Mouse (Mus musculus): Measurements from ENCODE around the gene Ms4a1. TPM values are rescaled to one million over a fixed set of nuclear protein-coding genes. Genes with fewer than 3 reads are reported as not detected.

Gene Ms4a1
- polyA plus RNA-seq, 1 experiment from 2014 or later = not detected

GRCm38 (mm10) chr19:11234921-11235735, 30.9 kb downstream of the Ms4a1 start:
- ATAC-seq = no peak
- no peaks in the 10 kb centered on the region for H3K27me3 ChIP-seq (ENCODE audit: control insufficient read depth, insufficient read depth, low read depth, low read length)
- H3K9ac ChIP-seq (ENCODE audit: low read depth, low read length) = no peak overlapping the region
- H3K4me3 ChIP-seq (ENCODE audit: low read depth, low read length) = no peak overlapping the region
- H3K4me2 ChIP-seq (ENCODE audit: low read length) = no peak overlapping the region
- WGBS = 79% methylated on average over 5 of the region's 5 CpGs
- H3K27ac ChIP-seq (ENCODE audit: low read length) = no peak overlapping the region
- H3K9me3 ChIP-seq (replicated peaks; ENCODE audit: control insufficient read depth, low read length, poor library complexity, severe bottlenecking) = no peaks in the 10 kb centered on the region
- no peaks in the 10 kb centered on the region for H3K36me3 ChIP-seq (ENCODE audit: control insufficient read depth, insufficient read depth, low read length)
- H3K4me1 ChIP-seq (ENCODE audit: control insufficient read depth, insufficient read depth, low read length) = no peaks in the 10 kb centered on the region

GRCm38 (mm10) chr19:11234244-11234643, 31.8 kb downstream of the Ms4a1 start:
- Histone ChIP-seq H3K36me3 (ENCODE audit: control insufficient read depth, insufficient read depth, low read length) (no peaks in the 10 kb centered on the region), H3K27me3 (ENCODE audit: control insufficient read depth, insufficient read depth, low read depth, low read length) (no peaks in the 10 kb centered on the region)
- ATAC-seq = no peak

GRCm38 (mm10) chr19:11232348-11232747, 33.7 kb downstream of the Ms4a1 start, which contains the start of gene Ms4a12:
Ms4a12 (minus strand) TSS chr19:11232448.
- no peak for ATAC-seq
- Histone ChIP-seq H3K9ac (ENCODE audit: low read depth, low read length) (no peak within 1 kb of the TSS), H3K4me1 (ENCODE audit: control insufficient read depth, insufficient read depth, low read length) (no peaks in the 10 kb centered on the region), H3K4me3 (ENCODE audit: low read depth, low read length) (no peak within 1 kb of the TSS), H3K27me3 (ENCODE audit: control insufficient read depth, insufficient read depth, low read depth, low read length) (no peaks in the 10 kb centered on the region), H3K36me3 (ENCODE audit: control insufficient read depth, insufficient read depth, low read length) (no peaks in the 10 kb centered on the region), H3K4me2 (ENCODE audit: low read length) (no peak within 1 kb of the TSS), H3K27ac (ENCODE audit: low read length) (no peak within 1 kb of the TSS), H3K9me3 (replicated peaks; ENCODE audit: control insufficient read depth, low read length, poor library complexity, severe bottlenecking) (no peaks in the 10 kb centered on the region)
- 77% methylated on average over 5 of the region's 5 CpGs for whole genome bisulfite sequencing

More at GRCm38 (mm10) chr19:11234244-11234643, 31.8 kb downstream of the Ms4a1 start:
- no peak overlapping the region for H3K4me2 ChIP-seq (ENCODE audit: low read length)
- no peaks in the 10 kb centered on the region for H3K9me3 ChIP-seq (replicated peaks; ENCODE audit: control insufficient read depth, low read length, poor library complexity, severe bottlenecking)
- H3K9ac ChIP-seq (ENCODE audit: low read depth, low read length) = no peak overlapping the region
- no peak overlapping the region for H3K4me3 ChIP-seq (ENCODE audit: low read depth, low read length)
- no peaks in the 10 kb centered on the region for H3K4me1 ChIP-seq (ENCODE audit: control insufficient read depth, insufficient read depth, low read length)
- H3K27ac ChIP-seq (ENCODE audit: low read length) = no peak overlapping the region
- 79% methylated on average over 5 of the region's 5 CpGs for WGBS

Other genes starting within 250 kb of the Ms4a1 start
- gene Ms4a18, start 248.2 kb downstream of the Ms4a1 start, polyA plus RNA-seq (2015; fragmentation: Nextera tagmentation; extraction: Ambion mirVana) = not detected in 2 replicates
- not detected in 2 replicates for gene Ms4a8a, start 185.1 kb downstream of the Ms4a1 start, polyA plus RNA-seq (2015; fragmentation: Nextera tagmentation; extraction: Ambion mirVana)
- not detected in 2 replicates for gene 1700017D01Rik, start 135.4 kb downstream of the Ms4a1 start, polyA plus RNA-seq (2015; fragmentation: Nextera tagmentation; extraction: Ambion mirVana)
- not detected in 2 replicates for gene 1700025F22Rik, start 100.9 kb downstream of the Ms4a1 start, polyA plus RNA-seq (2015; fragmentation: Nextera tagmentation; extraction: Ambion mirVana)
- not detected in 2 replicates for gene Ms4a13, start 69.5 kb downstream of the Ms4a1 start, polyA plus RNA-seq (2015; fragmentation: Nextera tagmentation; extraction: Ambion mirVana)
- not detected in 2 replicates for gene Ms4a12, start 33.8 kb downstream of the Ms4a1 start, polyA plus RNA-seq (2015; fragmentation: Nextera tagmentation; extraction: Ambion mirVana)
- gene Ms4a5, start 17.6 kb upstream of the Ms4a1 start, polyA plus RNA-seq (2015; fragmentation: Nextera tagmentation; extraction: Ambion mirVana) = not detected in 2 replicates
- gene Ms4a14, start 48.2 kb upstream of the Ms4a1 start, polyA plus RNA-seq (2015; fragmentation: Nextera tagmentation; extraction: Ambion mirVana) = not detected in 2 replicates
- 1.8 and 2.1 TPM in 2 replicates for gene Ms4a7, start 69.9 kb upstream of the Ms4a1 start, polyA plus RNA-seq (2015; fragmentation: Nextera tagmentation; extraction: Ambion mirVana)
- gene Ms4a4a, start 109.3 kb upstream of the Ms4a1 start, polyA plus RNA-seq (2015; fragmentation: Nextera tagmentation; extraction: Ambion mirVana) = 1.4 and 2.1 TPM in 2 replicates
- gene Ms4a4c, start 138.5 kb upstream of the Ms4a1 start, polyA plus RNA-seq (2015; fragmentation: Nextera tagmentation; extraction: Ambion mirVana) = 0.20 TPM in 1 of 2 replicates, not detected in the other
- gene Ms4a4b, start 177.3 kb upstream of the Ms4a1 start, polyA plus RNA-seq (2015; fragmentation: Nextera tagmentation; extraction: Ambion mirVana) = not detected in 2 replicates
- gene Ms4a6c, start 203.1 kb upstream of the Ms4a1 start, polyA plus RNA-seq (2015; fragmentation: Nextera tagmentation; extraction: Ambion mirVana) = 1.9 and 2.0 TPM in 2 replicates
- gene Gm8369, start 219.7 kb upstream of the Ms4a1 start, polyA plus RNA-seq (2015; fragmentation: Nextera tagmentation; extraction: Ambion mirVana) = not detected in 2 replicates

Data from midbrain, embryonic 16.5 days (tissue).